Mouse (Mus musculus): ENCODE results near the gene Otx1. TPM values are rescaled to one million over a fixed set of nuclear protein-coding genes. Genes with fewer than 3 reads are reported as not detected.
A peak's percentile ranks its signal among the peaks of the same experiment; 100 is the strongest.

Gene Otx1
- 9.3 and 9.5 TPM in 2 replicates for polyA plus RNA-seq (2015; fragmentation: Nextera tagmentation; extraction: Ambion mirVana)

- H3K9ac ChIP-seq (replicated peaks; ENCODE audit: low read depth, low read length), result peak within 1 kb of the TSS; percentile 74
- no peaks in the 10 kb centered on the region for H3K36me3 ChIP-seq (ENCODE audit: control insufficient read depth, insufficient read depth)
- H3K27ac ChIP-seq (ENCODE audit: low read length), result peak within 1 kb of the TSS; percentile 88
- H3K9me3 ChIP-seq (ENCODE audit: control insufficient read depth, low read length), result no peaks in the 10 kb centered on the region
- under 1% methylated on average over 34 of the region's 34 CpGs for WGBS
- ATAC-seq, result no peak
- H3K4me1 ChIP-seq (replicated peaks; ENCODE audit: control insufficient read depth, insufficient read depth, low read length), result peaks cover 39% of the 10 kb centered on the region
- peak within 1 kb of the TSS; percentile 68 for H3K4me2 ChIP-seq (ENCODE audit: low read length)
- H3K4me3 ChIP-seq (replicated peaks; ENCODE audit: low read length), result peak within 1 kb of the TSS; percentile 59
- H3K27me3 ChIP-seq (replicated peaks; ENCODE audit: control insufficient read depth, insufficient read depth, low read length), result peaks cover 34% of the 10 kb centered on the region
Observed at GRCm38 (mm10) chr11:22002783-22003340, at the start of gene Otx1. Otx1 (minus strand) TSS chr11:22002897.

DNA sequence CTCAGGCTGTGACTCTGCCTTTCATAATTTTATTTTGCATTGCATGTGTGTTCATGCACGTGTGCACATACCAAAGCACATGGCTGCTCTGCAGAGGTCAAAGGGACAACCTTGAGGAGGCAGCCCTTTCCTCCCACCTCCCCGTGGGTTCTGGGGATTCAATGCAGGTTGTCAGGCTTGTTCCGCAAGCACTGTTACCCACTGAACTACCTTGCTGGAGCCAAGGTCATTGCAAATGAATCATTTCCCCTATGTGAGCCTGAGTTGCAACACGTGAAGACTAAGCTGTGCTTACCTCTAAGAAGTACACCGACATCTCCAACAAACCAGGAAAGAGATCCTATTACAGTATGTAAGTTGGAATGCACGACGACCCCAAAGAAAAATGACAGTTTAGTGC lies 48.2 kb upstream of the Otx1 start:
- Histone ChIP-seq H3K9ac (replicated peaks; ENCODE audit: low read depth, low read length) (no peak overlapping the region), H3K27ac (ENCODE audit: low read length) (no peak overlapping the region), H3K4me1 (replicated peaks; ENCODE audit: control insufficient read depth, insufficient read depth, low read length) (no peaks in the 10 kb centered on the region), H3K4me2 (ENCODE audit: low read length) (no peak overlapping the region), H3K9me3 (ENCODE audit: control insufficient read depth, low read length) (no peaks in the 10 kb centered on the region), H3K27me3 (replicated peaks; ENCODE audit: control insufficient read depth, insufficient read depth, low read length) (no peaks in the 10 kb centered on the region), H3K36me3 (ENCODE audit: control insufficient read depth, insufficient read depth) (peaks cover 3% of the 10 kb centered on the region; the same call in 1 of the 2 replicates), H3K4me3 (replicated peaks; ENCODE audit: low read length) (no peak overlapping the region)
- WGBS, result 89% methylated on average over 7 of the region's 7 CpGs
- ATAC-seq, result no peak

DNA sequence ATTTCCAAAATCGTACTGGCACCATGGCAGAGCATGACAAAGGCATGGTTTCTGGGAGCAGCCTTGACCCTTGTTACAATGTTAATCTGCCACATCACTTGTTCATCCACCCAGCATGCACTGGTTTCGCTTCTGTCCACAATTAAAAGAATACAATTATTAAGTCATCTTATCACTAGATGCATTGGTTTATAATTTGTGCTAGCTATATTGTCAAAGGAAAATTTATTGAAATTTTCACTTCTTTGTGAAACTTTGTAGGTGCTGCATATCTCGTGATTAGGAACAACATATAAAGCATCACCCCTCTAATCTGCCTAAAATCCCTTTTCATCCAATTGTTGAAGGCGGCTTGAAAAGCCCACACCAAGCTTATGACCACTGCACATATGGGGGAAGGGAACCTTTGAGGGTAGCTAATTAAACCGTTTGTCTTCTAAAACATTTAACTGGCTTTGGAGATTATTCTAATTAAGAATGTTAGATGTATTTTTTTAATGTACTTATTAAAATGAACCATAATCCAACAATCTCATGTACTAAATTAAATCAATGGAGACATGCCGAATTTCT lies 37.2 kb upstream of the Otx1 start:
- WGBS, result 37% methylated on average over 6 of the region's 6 CpGs
- no peak for ATAC-seq

DNA sequence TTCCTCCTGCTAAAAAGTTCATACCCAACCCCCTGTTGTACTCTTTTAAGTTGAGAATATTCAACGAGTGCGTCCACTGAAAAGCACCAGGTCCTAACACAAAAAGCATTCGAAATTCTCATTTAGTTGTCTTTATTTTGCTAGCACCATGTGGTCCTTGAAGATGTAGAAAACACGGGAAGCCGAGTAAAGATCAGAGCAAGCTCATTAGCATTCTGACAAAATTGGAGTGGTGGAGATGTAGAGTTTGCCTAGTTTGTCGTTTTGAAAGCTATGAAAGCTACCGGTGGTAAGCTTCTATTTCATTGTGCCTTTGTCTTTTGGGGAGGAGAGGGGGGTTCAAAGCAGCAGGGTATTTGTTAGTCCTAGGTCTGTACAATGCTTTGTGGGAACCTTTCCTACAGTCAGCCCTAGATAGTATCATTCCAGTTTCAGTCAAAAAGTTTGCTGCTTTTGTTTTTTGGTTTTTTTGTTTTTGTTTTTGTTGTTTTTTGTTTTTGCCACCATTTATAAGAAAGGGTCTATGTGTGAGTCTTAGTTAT lies 31.9 kb upstream of the Otx1 start:
- Histone ChIP-seq H3K4me1 (replicated peaks; ENCODE audit: control insufficient read depth, insufficient read depth, low read length) (0 out of 2 replicates have a peak, but pooled peaks cover 3% of the 10 kb centered on the region), H3K36me3 (ENCODE audit: control insufficient read depth, insufficient read depth) (no peaks in the 10 kb centered on the region), H3K9me3 (ENCODE audit: control insufficient read depth, low read length) (no peaks in the 10 kb centered on the region), H3K4me2 (ENCODE audit: low read length) (no peak overlapping the region), H3K27ac (ENCODE audit: low read length) (no peak overlapping the region), H3K9ac (replicated peaks; ENCODE audit: low read depth, low read length) (no peak overlapping the region), H3K4me3 (replicated peaks; ENCODE audit: low read length) (no peak overlapping the region), H3K27me3 (replicated peaks; ENCODE audit: control insufficient read depth, insufficient read depth, low read length) (no peaks in the 10 kb centered on the region)
- WGBS, result 3% methylated on average over 7 of the region's 7 CpGs
- ATAC-seq, result 0 out of 2 replicates have a peak, but pooled peaks have one; percentile 19

More for the DNA sequence above, 37.2 kb upstream of the Otx1 start:
- no peak overlapping the region for H3K4me3 ChIP-seq (replicated peaks; ENCODE audit: low read length)
- no peaks in the 10 kb centered on the region for H3K27me3 ChIP-seq (replicated peaks; ENCODE audit: control insufficient read depth, insufficient read depth, low read length)
- H3K27ac ChIP-seq (ENCODE audit: low read length), result no peak overlapping the region
- no peak overlapping the region for H3K4me2 ChIP-seq (ENCODE audit: low read length)
- no peaks in the 10 kb centered on the region for H3K4me1 ChIP-seq (replicated peaks; ENCODE audit: control insufficient read depth, insufficient read depth, low read length)
- no peak overlapping the region for H3K9ac ChIP-seq (replicated peaks; ENCODE audit: low read depth, low read length)
- no peaks in the 10 kb centered on the region for H3K36me3 ChIP-seq (ENCODE audit: control insufficient read depth, insufficient read depth)
- H3K9me3 ChIP-seq (ENCODE audit: control insufficient read depth, low read length), result no peaks in the 10 kb centered on the region

- Histone ChIP-seq H3K27me3 (replicated peaks; ENCODE audit: control insufficient read depth, insufficient read depth, low read length) (no peaks in the 10 kb centered on the region), H3K4me1 (replicated peaks; ENCODE audit: control insufficient read depth, insufficient read depth, low read length) (0 out of 2 replicates have a peak, but pooled peaks cover 3% of the 10 kb centered on the region), H3K9me3 (ENCODE audit: control insufficient read depth, low read length) (no peaks in the 10 kb centered on the region), H3K36me3 (ENCODE audit: control insufficient read depth, insufficient read depth) (no peaks in the 10 kb centered on the region), H3K4me2 (ENCODE audit: low read length) (no peak overlapping the region), H3K27ac (ENCODE audit: low read length) (no peak overlapping the region), H3K4me3 (replicated peaks; ENCODE audit: low read length) (no peak overlapping the region), H3K9ac (replicated peaks; ENCODE audit: low read depth, low read length) (no peak overlapping the region)
- no peak for ATAC-seq
- WGBS, result 75% methylated on average over 3 of the region's 3 CpGs
Observed at GRCm38 (mm10) chr11:22033582-22033981, 30.9 kb upstream of the Otx1 start.

GRCm38 (mm10) chr11:22020602-22021001 lies 17.9 kb upstream of the Otx1 start:
- whole genome bisulfite sequencing, result 91% methylated on average over 2 of the region's 2 CpGs

GRCm38 (mm10) chr11:22017444-22017843 lies 14.7 kb upstream of the Otx1 start:
- H3K4me3 ChIP-seq (replicated peaks; ENCODE audit: low read length), result no peak overlapping the region
- no peaks in the 10 kb centered on the region for H3K36me3 ChIP-seq (ENCODE audit: control insufficient read depth, insufficient read depth)
- peak; percentile 95 for ATAC-seq
- WGBS, result 4% methylated on average over 8 of the region's 8 CpGs
- peak overlapping the region; percentile 9; the same call in 1 of the 2 replicates for H3K4me2 ChIP-seq (ENCODE audit: low read length)
- no peaks in the 10 kb centered on the region for H3K27me3 ChIP-seq (replicated peaks; ENCODE audit: control insufficient read depth, insufficient read depth, low read length)
- H3K4me1 ChIP-seq (replicated peaks; ENCODE audit: control insufficient read depth, insufficient read depth, low read length), result peaks cover 2% of the 10 kb centered on the region; the same call in 1 of the 2 replicates
- no peak overlapping the region for H3K27ac ChIP-seq (ENCODE audit: low read length)
- no peak overlapping the region for H3K9ac ChIP-seq (replicated peaks; ENCODE audit: low read depth, low read length)
- H3K9me3 ChIP-seq (ENCODE audit: control insufficient read depth, low read length), result no peaks in the 10 kb centered on the region; the same call in 1 of the 2 replicates

More at GRCm38 (mm10) chr11:22020602-22021001, 17.9 kb upstream of the Otx1 start:
- no peak for ATAC-seq
- peaks cover 2% of the 10 kb centered on the region; the same call in 1 of the 2 replicates for H3K4me1 ChIP-seq (replicated peaks; ENCODE audit: control insufficient read depth, insufficient read depth, low read length)
- H3K27me3 ChIP-seq (replicated peaks; ENCODE audit: control insufficient read depth, insufficient read depth, low read length), result no peaks in the 10 kb centered on the region
- H3K4me2 ChIP-seq (ENCODE audit: low read length), result no peak overlapping the region
- no peaks in the 10 kb centered on the region for H3K36me3 ChIP-seq (ENCODE audit: control insufficient read depth, insufficient read depth)
- H3K9me3 ChIP-seq (ENCODE audit: control insufficient read depth, low read length), result no peaks in the 10 kb centered on the region; the same call in 1 of the 2 replicates
- H3K9ac ChIP-seq (replicated peaks; ENCODE audit: low read depth, low read length), result no peak overlapping the region
- H3K27ac ChIP-seq (ENCODE audit: low read length), result no peak overlapping the region
- H3K4me3 ChIP-seq (replicated peaks; ENCODE audit: low read length), result no peak overlapping the region

DNA sequence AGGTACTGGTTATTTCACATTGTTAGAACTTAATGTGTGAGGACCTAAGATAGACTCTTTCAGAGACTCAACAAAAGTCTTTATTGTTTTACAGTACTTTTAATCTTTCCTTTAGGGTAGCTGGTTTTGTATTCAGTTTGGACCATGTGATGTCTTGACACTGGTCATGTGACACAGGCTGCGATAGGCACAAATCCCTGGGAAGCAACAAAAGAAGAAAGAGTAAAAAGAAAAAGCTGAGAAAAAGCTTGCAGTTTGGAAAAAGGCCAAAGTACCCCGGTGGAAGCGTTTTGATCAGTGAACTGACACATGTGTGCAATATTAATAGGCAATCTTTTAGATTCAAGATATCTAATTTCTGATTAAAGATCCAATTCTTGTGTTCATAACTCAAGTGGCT lies 13.6 kb upstream of the Otx1 start:
- no peak for ATAC-seq
- Histone ChIP-seq H3K27me3 (replicated peaks; ENCODE audit: control insufficient read depth, insufficient read depth, low read length) (no peaks in the 10 kb centered on the region), H3K4me1 (replicated peaks; ENCODE audit: control insufficient read depth, insufficient read depth, low read length) (peaks cover 2% of the 10 kb centered on the region; the same call in 1 of the 2 replicates), H3K4me3 (replicated peaks; ENCODE audit: low read length) (no peak overlapping the region), H3K9me3 (ENCODE audit: control insufficient read depth, low read length) (no peaks in the 10 kb centered on the region; the same call in 1 of the 2 replicates), H3K9ac (replicated peaks; ENCODE audit: low read depth, low read length) (no peak overlapping the region), H3K27ac (ENCODE audit: low read length) (no peak overlapping the region), H3K4me2 (ENCODE audit: low read length) (no peak overlapping the region), H3K36me3 (ENCODE audit: control insufficient read depth, insufficient read depth) (no peaks in the 10 kb centered on the region)
- 9% methylated on average over 3 of the region's 3 CpGs for WGBS

DNA sequence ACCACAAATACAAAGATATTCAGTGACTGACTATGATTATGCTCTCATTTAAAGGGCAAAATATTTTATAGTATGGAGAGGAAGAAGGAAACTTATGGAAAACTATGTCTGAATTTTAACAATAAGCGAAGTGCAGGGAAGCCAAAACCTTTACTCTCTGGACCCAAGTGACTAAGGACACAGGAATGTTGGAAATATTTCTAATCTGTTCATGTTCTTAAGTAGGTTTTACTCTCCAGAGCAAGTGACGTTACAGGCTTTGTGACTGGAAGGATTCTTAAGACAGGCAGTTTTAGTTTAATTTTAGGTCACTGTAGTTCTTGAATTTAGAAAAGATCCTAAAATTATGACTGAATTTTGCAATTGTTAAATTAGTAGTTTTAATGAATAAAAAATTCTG lies 6.1 kb upstream of the Otx1 start:
- Histone ChIP-seq H3K4me1 (replicated peaks; ENCODE audit: control insufficient read depth, insufficient read depth, low read length) (peaks cover 18% of the 10 kb centered on the region), H3K4me2 (ENCODE audit: low read length) (peak overlapping the region; percentile 40), H3K27me3 (replicated peaks; ENCODE audit: control insufficient read depth, insufficient read depth, low read length) (peaks cover 19% of the 10 kb centered on the region), H3K9ac (replicated peaks; ENCODE audit: low read depth, low read length) (no peak overlapping the region), H3K9me3 (ENCODE audit: control insufficient read depth, low read length) (no peaks in the 10 kb centered on the region), H3K36me3 (ENCODE audit: control insufficient read depth, insufficient read depth) (no peaks in the 10 kb centered on the region), H3K4me3 (replicated peaks; ENCODE audit: low read length) (no peak overlapping the region; the same call in 1 of the 2 replicates), H3K27ac (ENCODE audit: low read length) (peak overlapping the region; percentile 88)
- ATAC-seq, result no peak
- 14% methylated on average over 2 of the region's 2 CpGs for WGBS

All from forebrain, embryonic 16.5 days (tissue).